Mouse (Mus musculus): ENCODE measurements around the gene Rnf5. TPM values are rescaled to one million over a fixed set of nuclear protein-coding genes. Genes with fewer than 3 reads are reported as not detected.

Rnf5 gene
- total RNA-seq, 2 experiments from 2014 or later, result 81.0 to 85.5 TPM

GRCm38 (mm10) chr17:34635671-34636070 is 32.2 kb upstream of the Rnf5 start:
- no peak for DNase-seq (ENCODE audit: extremely low spot score in 1 of 2, low spot score in 1 of 2)

DNA sequence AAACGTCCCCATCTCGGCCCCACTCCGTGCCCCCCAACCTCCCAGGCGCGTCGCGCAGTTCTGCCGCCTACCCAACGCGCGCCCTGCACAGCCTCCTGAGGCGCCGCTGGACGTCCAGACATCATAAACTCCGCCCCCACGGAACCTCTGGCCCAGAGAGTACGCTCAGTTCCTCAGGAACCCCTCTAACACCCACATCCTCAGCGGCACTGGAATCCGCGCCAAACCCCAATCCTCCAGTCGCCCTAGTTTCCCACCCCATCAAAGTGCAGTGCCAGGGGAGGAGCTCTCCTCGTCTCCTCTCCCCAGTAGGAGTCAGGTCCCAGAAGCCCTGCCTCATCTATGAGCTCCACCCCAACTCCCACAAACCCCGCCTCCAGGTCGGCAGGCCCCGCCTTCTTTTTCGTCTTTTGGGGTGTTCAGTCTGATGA is 28.8 kb upstream of the Rnf5 start:
- peak; percentile 74 to 80 for DNase-seq (ENCODE audit: extremely low spot score in 1 of 2, low spot score in 1 of 2)

- no peak for DNase-seq (ENCODE audit: extremely low spot score in 1 of 2, low spot score in 1 of 2)
Observed at GRCm38 (mm10) chr17:34631647-34632046, 28.2 kb upstream of the Rnf5 start.

- DNase-seq (ENCODE audit: extremely low spot score in 1 of 2, low spot score in 1 of 2), result no peak
Observed at GRCm38 (mm10) chr17:34630761-34631301, 27.3 kb upstream of the Rnf5 start.

DNA sequence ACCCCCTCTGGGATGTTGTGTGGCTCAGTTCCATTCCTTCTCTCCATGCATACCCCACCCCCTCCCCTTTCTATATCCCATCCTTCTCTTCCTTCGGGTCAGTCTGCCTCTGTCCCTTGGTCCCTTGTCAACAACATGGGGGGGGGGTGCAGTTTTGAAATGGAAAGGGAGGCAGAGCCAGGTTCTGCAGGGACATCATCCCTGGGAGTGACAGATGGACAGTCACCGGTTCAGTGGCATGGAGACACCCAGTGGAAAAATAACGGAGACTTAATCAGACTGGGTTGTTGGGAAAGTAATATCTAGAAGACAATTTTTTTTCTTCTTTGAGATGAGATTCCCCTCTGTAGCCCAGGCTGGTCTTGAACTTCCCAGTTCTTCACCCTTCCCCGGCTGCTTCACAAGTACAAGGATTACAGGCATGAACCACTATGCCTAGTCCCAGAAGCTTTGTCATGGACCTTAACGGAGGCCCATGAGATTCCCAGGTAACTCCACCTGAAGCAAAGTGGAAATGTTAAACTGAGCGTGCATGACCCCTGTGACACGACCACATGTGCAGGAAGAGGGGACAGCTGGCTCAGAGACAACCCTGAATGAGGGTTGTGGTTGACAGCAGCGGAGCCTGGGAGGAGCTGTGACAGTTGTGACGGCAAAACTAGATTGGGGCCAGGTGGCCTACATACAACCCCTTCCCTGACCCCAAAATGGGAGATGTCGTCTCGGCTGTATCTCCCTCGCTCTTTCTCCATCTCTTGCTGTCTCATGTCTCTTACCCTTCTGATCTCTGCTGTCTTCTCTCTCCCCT is 26.5 kb upstream of the Rnf5 start:
- DNase-seq (ENCODE audit: extremely low spot score in 1 of 2, low spot score in 1 of 2), result no peak

DNA sequence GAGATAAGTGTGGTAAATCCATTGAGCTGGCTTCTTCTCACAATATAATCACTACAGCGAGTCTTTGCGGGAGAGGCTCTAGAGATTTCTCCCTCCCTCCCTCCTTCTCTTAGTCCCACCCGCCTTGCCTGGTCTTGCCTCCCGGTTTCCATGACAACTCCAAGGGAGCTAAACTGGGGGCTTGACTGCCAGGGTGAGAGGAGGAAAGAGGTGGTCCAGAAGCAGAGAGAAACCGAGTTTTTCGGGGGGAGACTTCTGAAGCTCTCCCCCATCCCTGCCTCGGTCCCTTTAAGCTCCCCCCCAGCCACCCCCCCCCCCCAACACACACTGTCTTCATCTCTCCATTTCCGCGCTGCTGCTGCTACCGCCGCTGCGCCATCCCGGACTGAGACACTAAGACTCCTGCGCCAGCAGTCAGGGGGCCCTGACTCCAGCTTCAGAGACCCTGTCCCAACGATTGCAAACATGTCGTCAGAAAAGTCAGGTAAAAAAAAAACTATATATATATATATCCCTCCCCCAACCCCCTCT is 25.8 kb upstream of the Rnf5 start, which contains the start of gene Prrt1:
TSS of gene Prrt1 (plus strand) at position 313 of the 531 bp plus-strand sequence.
- no peak for DNase-seq (ENCODE audit: extremely low spot score in 1 of 2, low spot score in 1 of 2)

- DNase-seq (ENCODE audit: extremely low spot score in 1 of 2, low spot score in 1 of 2), result no peak
Observed at GRCm38 (mm10) chr17:34628644-34628967, 25.1 kb upstream of the Rnf5 start.

DNA sequence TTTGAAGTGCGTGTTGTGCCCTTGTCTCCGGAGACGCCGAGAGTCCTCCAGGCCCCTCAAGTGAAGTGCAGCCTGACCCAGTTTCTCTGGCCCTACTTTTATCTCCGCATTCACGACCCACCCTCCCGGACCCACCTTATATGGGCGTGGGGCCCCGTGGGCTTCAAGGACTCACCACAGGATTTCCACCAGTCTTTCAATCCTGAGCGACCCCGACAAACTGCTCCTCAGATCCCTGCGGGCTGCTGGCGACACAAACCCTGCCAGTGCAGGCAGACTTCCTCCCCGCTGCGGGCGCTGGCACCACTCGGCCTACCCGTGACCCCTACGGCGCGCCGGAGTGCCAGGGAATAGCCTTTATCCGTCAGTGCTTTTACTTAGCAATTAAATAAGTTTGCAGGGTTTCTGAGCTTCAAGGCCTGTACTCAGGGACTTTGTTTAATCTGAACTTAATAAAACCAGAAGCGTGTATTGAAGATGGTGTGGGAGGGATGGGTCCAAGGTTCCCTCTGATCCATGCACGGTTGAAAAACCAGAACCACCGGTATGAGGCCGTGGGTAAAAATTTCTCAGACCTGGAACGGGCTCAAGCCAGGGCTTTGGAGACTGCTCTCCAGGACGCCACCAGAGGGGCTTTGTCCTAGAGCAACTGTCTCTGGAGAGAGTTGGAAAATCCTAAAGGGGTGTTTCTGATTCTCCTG is 24.6 kb upstream of the Rnf5 start, which contains the start of gene Ppt2:
TSS of gene Ppt2 (minus strand) at position 568 of the 701 bp plus-strand sequence.
- DNase-seq (ENCODE audit: extremely low spot score in 1 of 2, low spot score in 1 of 2), result no peak

DNA sequence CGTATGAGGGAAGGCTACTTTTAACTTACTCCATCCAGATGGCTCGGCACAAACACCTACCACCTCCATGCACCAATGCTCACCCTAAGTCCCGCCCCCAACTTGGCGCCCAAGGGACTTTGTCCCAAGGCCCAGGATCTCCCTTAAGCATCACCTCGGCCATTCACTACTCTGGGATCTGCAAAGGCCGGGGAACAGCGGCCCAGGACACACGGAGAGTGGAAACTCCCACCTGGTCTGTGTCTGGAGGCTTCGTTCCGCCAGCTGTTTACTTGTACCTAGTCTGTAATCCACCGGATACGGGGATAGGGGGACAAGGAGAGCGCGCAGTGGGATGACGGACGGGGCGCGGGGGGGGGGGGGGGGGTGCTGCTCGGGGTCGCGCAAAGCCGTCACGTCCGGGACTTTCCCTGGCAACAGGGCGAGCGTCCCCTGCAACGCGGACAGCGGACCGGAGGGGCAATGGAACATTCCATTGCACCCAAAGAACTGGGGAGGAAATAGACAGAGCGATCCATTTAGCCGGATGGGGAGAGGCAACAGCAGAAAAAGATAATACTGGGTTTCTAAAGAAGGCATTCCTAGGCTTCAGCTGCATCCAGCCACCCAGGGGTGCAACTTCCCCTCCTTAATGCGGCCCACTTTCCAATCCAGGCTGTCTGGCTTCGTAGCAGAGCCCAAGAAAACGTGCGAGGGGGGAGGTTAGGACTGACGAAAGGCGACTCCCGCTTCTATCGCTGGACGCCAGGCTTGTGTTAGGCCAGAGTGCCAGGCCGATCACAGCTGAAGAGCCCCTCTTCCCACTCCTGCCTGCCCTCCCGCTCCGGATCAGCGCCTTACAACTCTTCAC is 23.8 kb upstream of the Rnf5 start:
- DNase-seq (ENCODE audit: extremely low spot score in 1 of 2, low spot score in 1 of 2), result peak; percentile 65 to 70

- DNase-seq (ENCODE audit: extremely low spot score in 1 of 2, low spot score in 1 of 2), result no peak
Observed at GRCm38 (mm10) chr17:34626773-34627092, 23.2 kb upstream of the Rnf5 start.

GRCm38 (mm10) chr17:34626062-34626772 is 22.7 kb upstream of the Rnf5 start:
- no peak for DNase-seq (ENCODE audit: extremely low spot score in 1 of 2, low spot score in 1 of 2)

- DNase-seq (ENCODE audit: extremely low spot score in 1 of 2, low spot score in 1 of 2), result no peak
Observed at GRCm38 (mm10) chr17:34624981-34625380, 21.5 kb upstream of the Rnf5 start.

DNA sequence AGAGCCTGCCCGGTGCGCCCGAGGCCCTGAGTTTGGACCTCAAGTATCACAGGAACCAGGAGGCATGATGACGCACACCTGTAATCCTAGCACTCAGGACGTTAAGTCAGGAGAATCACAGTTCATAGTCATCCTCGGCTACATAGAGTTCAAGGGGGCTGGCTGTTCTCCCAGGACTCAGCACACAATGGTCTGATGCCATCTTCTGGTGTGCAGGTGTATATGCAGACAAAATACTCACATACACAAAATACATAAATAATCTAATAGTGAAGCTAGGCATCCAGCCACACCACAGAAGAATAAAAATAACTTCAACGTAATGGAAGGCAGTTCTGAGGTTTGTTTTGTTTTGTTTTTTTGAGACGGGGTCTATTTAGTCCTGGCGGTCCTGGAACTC is 19.7 kb upstream of the Rnf5 start:
- no peak for DNase-seq (ENCODE audit: extremely low spot score in 1 of 2, low spot score in 1 of 2)

- DNase-seq (ENCODE audit: extremely low spot score in 1 of 2, low spot score in 1 of 2), result no peak
Observed at GRCm38 (mm10) chr17:34621006-34621405, 17.5 kb upstream of the Rnf5 start.

DNA sequence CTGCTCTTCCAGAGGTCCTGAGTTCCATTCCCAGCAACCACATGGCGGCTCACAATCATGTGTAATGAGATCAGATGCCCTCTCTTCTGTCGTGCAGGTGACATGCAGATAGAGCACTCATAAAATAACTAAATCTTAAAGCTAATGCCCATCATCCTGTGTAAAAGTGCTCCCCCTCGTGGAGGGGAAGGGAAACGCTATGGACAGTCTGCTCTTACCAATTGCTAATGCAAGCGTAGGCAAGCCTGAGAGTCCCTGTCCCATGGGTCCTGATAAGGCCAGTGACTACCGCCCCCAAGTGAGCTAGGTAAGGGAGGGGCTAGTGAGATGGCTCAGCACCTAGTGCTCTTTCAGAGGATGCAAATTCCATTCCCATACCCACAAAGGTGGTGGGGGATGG is 15.5 kb upstream of the Rnf5 start:
- DNase-seq (ENCODE audit: extremely low spot score in 1 of 2, low spot score in 1 of 2), result peak in 1 of 2 experiments; percentile 77

- DNase-seq (ENCODE audit: extremely low spot score in 1 of 2, low spot score in 1 of 2), result no peak
Observed at GRCm38 (mm10) chr17:34615871-34616270, 12.4 kb upstream of the Rnf5 start, which contains the start of gene Egfl8. TSS of gene Egfl8 (minus strand) at chr17:34615971.

DNA sequence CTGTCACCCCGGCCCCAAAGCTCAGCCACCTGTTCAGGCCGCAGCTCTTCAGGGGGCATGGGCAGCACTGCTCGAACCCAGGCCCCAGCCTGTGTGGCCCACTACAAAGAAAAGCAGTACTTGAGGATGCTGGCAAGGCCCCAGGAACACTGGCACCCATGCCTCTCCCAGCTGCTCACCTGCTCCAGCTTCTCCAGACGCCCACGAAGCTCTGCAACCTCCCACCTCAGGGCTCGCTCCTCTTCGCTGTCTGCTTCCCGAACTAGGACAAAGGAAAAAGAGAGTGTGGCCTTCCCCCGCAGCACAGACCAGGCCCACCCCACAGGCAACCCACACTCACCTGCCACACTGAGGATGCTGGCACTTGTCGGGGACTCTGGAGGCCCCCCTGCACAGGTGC is 10.3 kb upstream of the Rnf5 start:
- DNase-seq (ENCODE audit: extremely low spot score in 1 of 2, low spot score in 1 of 2), result no peak

GRCm38 (mm10) chr17:34613054-34613645 is 9.7 kb upstream of the Rnf5 start:
- no peak for DNase-seq (ENCODE audit: extremely low spot score in 1 of 2, low spot score in 1 of 2)

DNA sequence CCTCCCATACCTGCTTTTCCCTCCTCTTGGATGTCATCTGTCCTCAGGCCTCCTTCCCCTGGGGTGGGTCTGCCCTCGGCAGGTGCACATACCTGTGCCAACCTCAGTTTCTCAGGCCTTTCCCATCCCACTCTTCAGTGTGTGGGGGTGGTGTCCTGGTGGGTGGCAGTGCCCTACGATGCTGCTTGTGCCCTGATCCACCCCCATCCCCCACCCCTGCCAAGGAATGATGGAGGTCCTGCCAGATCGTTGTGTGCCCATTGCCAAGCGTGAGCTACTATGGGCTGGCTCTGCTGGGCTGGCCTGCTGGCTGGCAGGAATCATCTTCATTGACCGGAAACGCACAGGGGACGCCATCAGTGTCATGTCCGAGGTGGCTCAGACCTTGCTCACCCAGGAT is 7.6 kb upstream of the Rnf5 start:
- no peak for DNase-seq (ENCODE audit: extremely low spot score in 1 of 2, low spot score in 1 of 2)
